Mouse (Mus musculus) liver, embryonic 12.5 days (tissue): ENCODE data around the gene Wnt10b. TPM values are rescaled to one million over a fixed set of nuclear protein-coding genes. Genes with fewer than 3 reads are reported as not detected.
A peak's percentile ranks its signal among the peaks of the same experiment; 100 is the strongest.

Experiments used
- ATAC-seq: fragments of 200-750 bp; cut with Nextera tagmentation; 2 replicates; pipeline ENCODE4 v1.8.0; 2017; ENCODE audit warnings: moderate number of reproducible peaks, mild to moderate bottlenecking, moderate library complexity
- H3K27ac ChIP-seq: fragments of 300-500 bp; sonication (generic); 2 replicates; pipeline ENCODE4 v1.5.1; 2016; ENCODE audit warnings: mild to moderate bottlenecking
- H3K27me3 ChIP-seq: fragments of 300-500 bp; sonication (generic); replicated peaks from 2 replicates; pipeline ENCODE4 v1.6.1; 2016; ENCODE audit warnings: mild to moderate bottlenecking, moderate library complexity
- H3K36me3 ChIP-seq: fragments of 300-500 bp; sonication (generic); 2 replicates; pipeline ENCODE4 v1.6.1; 2016; ENCODE audit warnings: mild to moderate bottlenecking, moderate library complexity
- H3K4me1 ChIP-seq: fragments of 300-500 bp; sonication (generic); 2 replicates; pipeline ENCODE4 v1.6.1; 2016
- H3K4me2 ChIP-seq: fragments of 300-500 bp; sonication (generic); 2 replicates; pipeline ENCODE4 v1.6.1; 2016; ENCODE audit warnings: mild to moderate bottlenecking, moderate library complexity
- H3K4me3 ChIP-seq: fragments of 300-500 bp; sonication (generic); 2 replicates; pipeline ENCODE4 v1.5.1; 2016; ENCODE audit warnings: mild to moderate bottlenecking, moderate library complexity
- H3K9ac ChIP-seq: fragments of 300-500 bp; sonication (generic); 2 replicates; pipeline ENCODE4 v1.6.1; 2016; ENCODE audit warnings: mild to moderate bottlenecking, moderate library complexity
- H3K9me3 ChIP-seq: fragments of 300-500 bp; sonication (generic); replicated peaks from 2 replicates; pipeline ENCODE4 v1.6.1; 2016; ENCODE audit warnings: mild to moderate bottlenecking, moderate library complexity
- WGBS: fragments of 180-500 bp; shearing (Covaris S2); methylation state at CpG from one replicate; pipeline ENCODE4 v1.1.7; 2016; ENCODE audit not compliant: insufficient replicate concordance; 5-methylcytosine and 5-hydroxymethylcytosine counted together
- polyA plus RNA-seq: library from polyadenylated mRNA; unstranded; fragments of >200 nt; fragmentation: Nextera tagmentation; extraction: Ambion mirVana; gene quantifications from 2 replicates; pipeline ENCODE4 v1.2.1, GENCODE M21; 2016

Gene Wnt10b
- polyA plus RNA-seq, 1 experiment from 2014 or later: not detected

- Histone ChIP-seq H3K27ac (no peak overlapping the region), H3K4me1 (peaks cover 21% of the 10 kb centered on the region), H3K9me3 (no peaks in the 10 kb centered on the region), H3K4me3 (0 out of 2 replicates have a peak overlapping the region, but pooled peaks have one; percentile 0), H3K36me3 (no peaks in the 10 kb centered on the region), H3K9ac (no peak overlapping the region), H3K4me2 (peak overlapping the region; percentile 34), H3K27me3 (peaks cover 100% of the 10 kb centered on the region)
- 3% methylated on average over 60 of the region's 75 CpGs for WGBS
- no peak for ATAC-seq
Measured at GRCm38 (mm10) chr15:98792233-98793020, 14.5 kb upstream of the Wnt10b start.

- Histone ChIP-seq H3K9ac (no peak overlapping the region), H3K36me3 (no peaks in the 10 kb centered on the region), H3K9me3 (no peaks in the 10 kb centered on the region), H3K27ac (no peak overlapping the region), H3K4me2 (no peak overlapping the region), H3K4me1 (peaks cover 21% of the 10 kb centered on the region), H3K4me3 (no peak overlapping the region), H3K27me3 (peaks cover 100% of the 10 kb centered on the region)
- no peak for ATAC-seq
- 2% methylated on average over 23 of the region's 23 CpGs for WGBS
Measured at GRCm38 (mm10) chr15:98791771-98792170, 13.8 kb upstream of the Wnt10b start.

GRCm38 (mm10) chr15:98791221-98791620 is 13.3 kb upstream of the Wnt10b start:
- Histone ChIP-seq H3K9me3 (no peaks in the 10 kb centered on the region), H3K4me3 (no peak overlapping the region), H3K4me2 (no peak overlapping the region; the same call in 1 of the 2 replicates), H3K36me3 (no peaks in the 10 kb centered on the region), H3K27ac (no peak overlapping the region), H3K27me3 (peaks cover 100% of the 10 kb centered on the region), H3K9ac (no peak overlapping the region), H3K4me1 (peaks cover 21% of the 10 kb centered on the region)
- no peak for ATAC-seq
- 3% methylated on average over 12 of the region's 12 CpGs for WGBS

GRCm38 (mm10) chr15:98790761-98791160 is 12.8 kb upstream of the Wnt10b start:
- H3K27ac ChIP-seq: no peak overlapping the region
- H3K9me3 ChIP-seq: no peaks in the 10 kb centered on the region
- ATAC-seq: no peak
- H3K4me2 ChIP-seq: no peak overlapping the region; the same call in 1 of the 2 replicates
- H3K4me1 ChIP-seq: peaks cover 21% of the 10 kb centered on the region
- no peaks in the 10 kb centered on the region for H3K36me3 ChIP-seq
- no peak overlapping the region for H3K9ac ChIP-seq
- WGBS: 2% methylated on average over 23 of the region's 23 CpGs
- H3K27me3 ChIP-seq: peaks cover 100% of the 10 kb centered on the region
- no peak overlapping the region for H3K4me3 ChIP-seq

GRCm38 (mm10) chr15:98789661-98790535 is 11.9 kb upstream of the Wnt10b start, which contains the start of gene Wnt1:
Gene Wnt1 (plus strand): TSS chr15:98789857.
- 0 out of 2 replicates have a peak within 1 kb of the TSS, but pooled peaks have one; percentile 3 for H3K4me3 ChIP-seq
- no peaks in the 10 kb centered on the region for H3K9me3 ChIP-seq
- no peak within 1 kb of the TSS for H3K9ac ChIP-seq
- no peak for ATAC-seq
- WGBS: 6% methylated on average over 51 of the region's 51 CpGs
- H3K36me3 ChIP-seq: no peaks in the 10 kb centered on the region
- peak within 1 kb of the TSS; percentile 31; the same call in 1 of the 2 replicates for H3K4me2 ChIP-seq
- H3K27me3 ChIP-seq: peaks cover 100% of the 10 kb centered on the region
- peaks cover 21% of the 10 kb centered on the region for H3K4me1 ChIP-seq
- H3K27ac ChIP-seq: no peak within 1 kb of the TSS

GRCm38 (mm10) chr15:98788972-98789660 is 11.2 kb upstream of the Wnt10b start:
- Histone ChIP-seq H3K9me3 (no peaks in the 10 kb centered on the region), H3K4me3 (0 out of 2 replicates have a peak overlapping the region, but pooled peaks have one; percentile 3), H3K36me3 (no peaks in the 10 kb centered on the region), H3K4me1 (peaks cover 21% of the 10 kb centered on the region), H3K27me3 (peaks cover 100% of the 10 kb centered on the region), H3K4me2 (peak overlapping the region; percentile 31; the same call in 1 of the 2 replicates), H3K9ac (no peak overlapping the region), H3K27ac (no peak overlapping the region)
- ATAC-seq: no peak
- WGBS: 12% methylated on average over 24 of the region's 24 CpGs

- Histone ChIP-seq H3K9ac (no peak overlapping the region), H3K36me3 (no peaks in the 10 kb centered on the region), H3K4me1 (peaks cover 21% of the 10 kb centered on the region), H3K27me3 (peaks cover 97% of the 10 kb centered on the region), H3K27ac (no peak overlapping the region), H3K9me3 (no peaks in the 10 kb centered on the region), H3K4me3 (no peak overlapping the region), H3K4me2 (no peak overlapping the region)
- no peak for ATAC-seq
- WGBS: 27% methylated on average over 4 of the region's 4 CpGs
Measured at GRCm38 (mm10) chr15:98787930-98788329, 10.0 kb upstream of the Wnt10b start.

- Histone ChIP-seq H3K27ac (no peak overlapping the region), H3K9ac (no peak overlapping the region)
- WGBS: 30% methylated on average over 7 of the region's 7 CpGs
Measured at GRCm38 (mm10) chr15:98785744-98786143, 7.8 kb upstream of the Wnt10b start.

GRCm38 (mm10) chr15:98781166-98781565 is 3.2 kb upstream of the Wnt10b start:
- Histone ChIP-seq H3K9ac (no peak overlapping the region), H3K4me3 (no peak overlapping the region), H3K36me3 (no peaks in the 10 kb centered on the region), H3K4me1 (peaks cover 29% of the 10 kb centered on the region), H3K4me2 (no peak overlapping the region), H3K9me3 (no peaks in the 10 kb centered on the region), H3K27ac (no peak overlapping the region), H3K27me3 (peaks cover 97% of the 10 kb centered on the region)
- WGBS: 27% methylated on average over 6 of the region's 6 CpGs
- ATAC-seq: no peak

More at GRCm38 (mm10) chr15:98785744-98786143, 7.8 kb upstream of the Wnt10b start:
- H3K9me3 ChIP-seq: no peaks in the 10 kb centered on the region
- H3K27me3 ChIP-seq: peaks cover 97% of the 10 kb centered on the region
- peaks cover 8% of the 10 kb centered on the region for H3K4me1 ChIP-seq
- no peak overlapping the region for H3K4me3 ChIP-seq
- H3K4me2 ChIP-seq: no peak overlapping the region
- H3K36me3 ChIP-seq: no peaks in the 10 kb centered on the region
- ATAC-seq: no peak

- H3K4me3 ChIP-seq: no peak overlapping the region
- WGBS: 9% methylated on average over 13 of the region's 13 CpGs
Measured at GRCm38 (mm10) chr15:98780573-98780972, 2.6 kb upstream of the Wnt10b start.

GRCm38 (mm10) chr15:98780075-98780474 is 2.1 kb upstream of the Wnt10b start:
- H3K27me3 ChIP-seq: peaks cover 97% of the 10 kb centered on the region
- H3K36me3 ChIP-seq: no peaks in the 10 kb centered on the region
- no peaks in the 10 kb centered on the region for H3K9me3 ChIP-seq
- no peak overlapping the region for H3K27ac ChIP-seq
- no peak overlapping the region for H3K9ac ChIP-seq
- ATAC-seq: no peak
- 7% methylated on average over 8 of the region's 8 CpGs for WGBS
- no peak overlapping the region for H3K4me2 ChIP-seq
- peaks cover 29% of the 10 kb centered on the region for H3K4me1 ChIP-seq
- no peak overlapping the region for H3K4me3 ChIP-seq

More at GRCm38 (mm10) chr15:98780573-98780972, 2.6 kb upstream of the Wnt10b start:
- H3K9ac ChIP-seq: no peak overlapping the region
- no peaks in the 10 kb centered on the region for H3K9me3 ChIP-seq
- ATAC-seq: no peak
- H3K4me1 ChIP-seq: peaks cover 29% of the 10 kb centered on the region
- peaks cover 97% of the 10 kb centered on the region for H3K27me3 ChIP-seq
- H3K4me2 ChIP-seq: no peak overlapping the region
- no peaks in the 10 kb centered on the region for H3K36me3 ChIP-seq
- H3K27ac ChIP-seq: no peak overlapping the region
